Mouse (Mus musculus) kidney, adult 2 months (tissue): ENCODE measurements around the gene Spock1.

Source experiments
- CTCF ChIP-seq: fragments of 200-500 bp; conservative IDR thresholded peaks from 2 replicates; pipeline ENCODE4 v1.5.1; 2011; ENCODE audit warnings: low read depth, mild to moderate bottlenecking, control low read depth, low read length, moderate library complexity, mixed read lengths; ENCODE audit not compliant: insufficient read depth, insufficient read length
- POLR2A ChIP-seq: fragments of 200-500 bp; IDR thresholded peaks from one replicate; pipeline ENCODE4 v1.6.1; 2011; ENCODE audit warnings: low read depth, low read length, control low read depth

DNA sequence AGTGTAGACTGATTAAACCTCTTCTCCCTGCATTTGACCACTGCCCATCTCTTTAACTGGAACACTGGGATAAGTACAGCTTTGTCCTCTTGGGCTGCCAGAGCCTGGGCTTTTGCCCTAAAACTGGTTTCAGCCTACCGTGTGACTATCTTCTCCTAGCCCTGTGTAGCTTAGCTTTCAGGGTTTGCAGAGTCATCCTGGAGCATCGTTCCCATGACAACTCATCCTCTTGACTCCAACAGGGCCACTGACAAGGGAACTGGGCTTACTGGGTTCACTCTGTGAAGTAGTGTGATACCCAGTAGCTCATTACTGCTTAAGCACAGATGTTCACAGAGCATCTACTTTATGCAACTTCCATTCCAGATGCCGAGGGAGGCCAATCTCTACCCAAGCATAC, 303.7 kb downstream of the Spock1 start:
- no peak for TF ChIP-seq POLR2A
- no peak for TF ChIP-seq CTCF
